Mouse (Mus musculus) common myeloid progenitor, adult 5-6 weeks (primary cell): ENCODE data around the gene Btbd19. TPM values are rescaled to one million over a fixed set of nuclear protein-coding genes. Genes with fewer than 3 reads are reported as not detected.

ENCODE experiments used
- ATAC-seq: replicated peaks from 2 replicates; pipeline ENCODE4 v1.8.0; 2016; ENCODE audit warnings: low read depth, mild to moderate bottlenecking, moderate TSS enrichment, inconsistent platforms; ENCODE audit not compliant: poor library complexity, severe bottlenecking
- total RNA-seq: library from RNA; stranded (forward); fragments of 200-1000, 187-1606 nt; gene quantifications from 2 replicates; pipeline ENCODE4 v1.2.3, GENCODE M21; 2017

Btbd19 gene
- total RNA-seq, 1 experiment from 2014 or later, result 7.8 TPM

DNA sequence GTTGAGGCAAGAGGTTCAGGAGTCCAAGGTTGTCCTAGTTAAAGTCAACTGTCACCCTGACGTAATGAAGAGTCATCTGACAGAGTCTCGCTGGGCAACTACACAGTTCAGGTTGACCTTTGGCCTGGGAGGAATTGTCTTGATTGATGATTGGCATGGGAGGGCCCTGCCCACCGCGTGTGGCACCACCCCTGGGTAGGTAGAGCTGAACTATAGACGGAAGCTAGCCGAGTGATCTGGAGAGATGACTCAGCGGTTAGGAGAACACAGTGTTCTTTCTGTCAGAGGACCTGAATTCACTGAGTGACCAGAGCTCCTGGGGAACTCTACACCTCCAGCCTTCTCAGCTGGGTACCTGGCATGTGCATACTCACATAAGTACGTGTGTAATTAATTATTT is 10.5 kb upstream of the Btbd19 start:
- ATAC-seq, result no peak

DNA sequence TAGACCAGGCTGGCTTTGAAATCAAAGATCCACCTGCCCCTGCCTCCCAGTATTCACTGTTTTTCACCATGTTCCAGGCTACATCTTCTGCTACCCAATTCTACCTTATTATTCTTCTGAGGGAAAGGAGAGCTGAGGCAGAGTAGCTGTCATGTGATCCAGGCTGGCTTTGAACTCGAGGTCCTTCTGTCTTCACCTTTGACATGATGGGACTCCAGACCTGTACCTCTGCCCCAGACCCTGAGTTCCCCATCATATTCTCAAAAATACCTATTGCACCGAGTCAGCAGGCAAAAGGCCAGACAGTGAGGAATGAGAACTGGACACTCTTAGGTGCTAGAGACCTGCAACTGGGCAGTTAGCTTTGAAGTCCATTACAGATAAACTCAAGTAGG is 9.1 kb upstream of the Btbd19 start:
- no peak for ATAC-seq

- ATAC-seq, result peak; percentile 92
Observed at GRCm38 (mm10) chr4:117133817-117134600, 8.5 kb upstream of the Btbd19 start, which contains the start of gene Plk3. TSS of gene Plk3 (minus strand) at chr4:117133963.

- ATAC-seq, result 0 out of 2 replicates have a peak, but pooled peaks have one; percentile 7
Observed at GRCm38 (mm10) chr4:117133366-117133796, 7.9 kb upstream of the Btbd19 start.

DNA sequence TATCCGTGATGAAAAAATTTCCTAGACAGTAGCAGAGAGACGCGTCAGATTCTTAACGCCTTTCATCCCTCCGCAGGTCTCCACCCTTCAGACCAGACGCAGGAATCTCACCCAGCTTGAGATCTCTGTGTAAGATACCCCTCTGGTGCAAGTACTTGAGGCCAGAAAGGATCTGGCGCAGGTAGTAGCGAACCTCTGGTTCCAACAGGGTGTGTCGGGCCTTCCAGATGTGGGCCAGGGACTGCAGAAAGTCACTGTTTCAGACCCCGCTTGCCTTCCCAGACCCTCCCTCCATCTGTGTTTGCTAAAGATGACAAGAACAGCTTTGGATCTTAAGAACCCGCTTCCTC is 7.2 kb upstream of the Btbd19 start:
- ATAC-seq, result no peak

DNA sequence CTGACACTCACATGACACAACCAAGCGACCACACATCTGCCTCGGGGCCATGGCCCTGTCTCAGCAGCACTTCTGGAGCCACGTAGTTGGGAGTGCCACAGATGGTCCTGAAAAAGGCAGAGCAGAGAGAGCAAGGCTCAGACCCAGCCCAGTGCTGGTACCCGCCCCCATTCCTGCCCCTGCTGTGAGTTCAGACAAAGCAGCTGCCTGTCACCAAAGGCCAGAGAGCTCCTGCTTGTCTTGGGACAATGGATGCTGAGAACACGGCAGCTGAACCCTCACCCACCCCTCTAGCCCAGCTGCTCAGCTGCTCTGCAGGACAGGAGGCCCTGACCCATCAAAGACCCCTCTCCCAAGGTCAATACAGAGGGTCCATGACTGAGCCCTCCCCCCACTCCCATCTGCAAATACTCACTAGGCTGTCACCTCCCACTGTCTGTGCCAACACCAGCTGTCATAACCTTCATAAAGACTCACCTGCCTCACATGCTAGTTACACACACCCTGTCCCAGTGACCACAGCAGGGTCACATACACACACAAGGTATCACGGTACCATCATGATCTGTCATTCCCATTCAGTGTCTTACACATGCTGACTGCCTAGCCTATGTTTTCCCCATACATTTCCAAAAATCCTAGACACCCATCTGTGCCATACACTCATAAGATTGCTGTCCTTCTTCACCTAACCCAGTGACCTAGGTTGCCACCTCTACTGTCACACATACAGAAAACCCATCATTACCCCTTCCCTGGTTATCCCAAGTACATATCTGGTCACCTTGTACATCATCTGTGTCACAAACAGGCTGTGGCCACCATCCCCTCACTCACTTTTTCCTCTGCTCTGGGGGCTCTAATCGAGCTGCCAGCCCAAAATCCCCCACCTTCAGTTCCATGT is 6.6 kb upstream of the Btbd19 start:
- no peak for ATAC-seq

- no peak for ATAC-seq
Observed at GRCm38 (mm10) chr4:117131198-117131597, 5.7 kb upstream of the Btbd19 start.

DNA sequence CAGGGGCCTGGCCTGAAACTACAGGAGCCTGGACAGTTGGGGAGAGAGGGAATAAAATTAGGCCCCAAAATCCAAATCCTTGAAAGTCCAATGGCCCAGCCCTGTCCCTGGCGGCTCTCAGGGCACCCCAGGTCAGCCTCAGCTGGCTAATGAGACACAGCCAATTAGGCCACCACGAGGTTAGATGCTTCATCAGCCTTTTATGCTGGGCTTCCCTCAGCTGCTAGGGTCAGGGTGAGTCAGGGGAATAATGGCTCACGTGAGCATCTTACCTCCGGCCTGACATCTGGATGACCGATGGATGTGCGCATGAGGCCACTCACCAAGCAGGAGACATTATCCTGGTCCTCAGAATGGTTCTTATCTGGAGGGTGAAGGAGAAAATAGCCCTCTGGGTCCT is 5.3 kb upstream of the Btbd19 start:
- ATAC-seq, result no peak

- no peak for ATAC-seq
Observed at GRCm38 (mm10) chr4:117127991-117128686, 2.6 kb upstream of the Btbd19 start.

GRCm38 (mm10) chr4:117126675-117127290 is 1.3 kb upstream of the Btbd19 start, which contains the start of gene Tctex1d4:
TSS of gene Tctex1d4 (plus strand) at chr4:117126794.
- ATAC-seq, result peak; percentile 11; the same call in 1 of the 2 replicates

GRCm38 (mm10) chr4:117125910-117126674 is 567 bp upstream of the Btbd19 start:
- peak; percentile 45 for ATAC-seq

DNA sequence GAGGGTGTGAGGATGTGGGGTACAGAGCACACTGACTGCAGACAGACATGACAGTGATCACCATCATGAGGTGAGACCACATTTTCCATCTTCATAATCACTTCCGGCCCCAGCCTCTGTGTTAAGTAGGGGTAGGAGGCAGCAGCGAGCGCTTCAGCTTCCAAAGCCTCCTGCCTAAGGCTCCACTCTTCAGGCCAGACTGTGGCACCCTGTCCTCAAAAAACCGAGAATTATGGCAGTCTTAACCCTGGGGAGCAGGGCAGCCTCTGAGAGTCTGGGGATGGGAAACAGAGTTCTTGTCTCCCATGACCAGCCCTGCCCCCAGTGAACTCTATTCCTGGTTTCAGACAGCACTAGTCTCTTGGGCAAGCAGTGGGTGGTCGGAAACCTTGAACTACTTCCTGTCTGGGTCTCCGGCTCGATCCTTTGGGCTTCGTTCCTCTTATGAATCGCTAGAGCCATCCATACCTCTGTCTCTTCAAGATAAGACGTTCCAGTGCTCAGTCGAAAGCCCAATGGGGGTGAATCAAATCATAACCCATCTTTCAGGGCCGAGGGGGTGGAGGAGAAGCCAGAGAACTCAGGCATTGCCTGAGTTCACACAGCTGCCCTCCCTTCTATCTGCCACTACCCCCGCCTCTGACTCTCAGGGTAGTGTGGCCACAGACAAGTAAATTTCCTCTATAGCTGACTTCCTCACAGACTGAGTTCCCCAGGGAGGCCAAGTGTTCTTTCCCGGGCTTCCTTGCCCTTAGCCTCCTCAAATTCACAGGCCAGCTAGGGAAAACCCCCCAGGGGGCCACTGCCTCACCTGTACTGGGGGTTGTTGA is 792 bp downstream of the Btbd19 start:
- peak; percentile 31 for ATAC-seq

- ATAC-seq, result no peak
Observed at GRCm38 (mm10) chr4:117124218-117124517, 1.4 kb downstream of the Btbd19 start.

DNA sequence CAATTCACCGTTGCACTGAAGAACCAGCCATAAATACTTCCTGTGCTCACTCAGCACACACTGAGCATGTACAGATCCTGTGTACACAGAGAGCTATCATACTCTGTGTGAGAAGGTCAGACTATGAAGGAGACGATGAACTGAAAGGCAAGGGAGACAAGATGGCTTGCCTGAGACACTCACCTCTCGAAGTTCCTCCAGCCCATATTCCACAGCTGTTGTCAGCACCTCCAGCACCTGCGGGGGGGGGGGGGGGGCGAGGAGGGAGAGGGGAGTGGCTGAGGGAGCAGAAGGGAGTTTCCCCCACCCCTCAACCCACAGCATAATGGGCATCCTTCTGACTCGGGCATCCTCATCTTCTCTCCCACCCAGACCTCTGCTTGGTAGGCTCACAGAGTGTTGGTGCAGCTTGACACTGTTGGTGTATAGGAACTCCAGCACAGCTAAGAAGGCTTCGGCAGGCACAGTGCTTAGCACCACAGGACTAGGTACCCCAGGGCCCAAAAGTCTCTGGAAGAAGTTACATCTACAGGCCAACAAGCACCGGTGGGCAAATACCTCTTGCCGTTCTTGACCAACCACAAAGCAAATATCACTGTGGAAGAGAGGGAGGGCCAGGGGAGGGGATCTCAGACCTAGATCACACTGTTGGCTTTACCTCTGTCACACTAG is 1.8 kb downstream of the Btbd19 start:
- no peak for ATAC-seq

DNA sequence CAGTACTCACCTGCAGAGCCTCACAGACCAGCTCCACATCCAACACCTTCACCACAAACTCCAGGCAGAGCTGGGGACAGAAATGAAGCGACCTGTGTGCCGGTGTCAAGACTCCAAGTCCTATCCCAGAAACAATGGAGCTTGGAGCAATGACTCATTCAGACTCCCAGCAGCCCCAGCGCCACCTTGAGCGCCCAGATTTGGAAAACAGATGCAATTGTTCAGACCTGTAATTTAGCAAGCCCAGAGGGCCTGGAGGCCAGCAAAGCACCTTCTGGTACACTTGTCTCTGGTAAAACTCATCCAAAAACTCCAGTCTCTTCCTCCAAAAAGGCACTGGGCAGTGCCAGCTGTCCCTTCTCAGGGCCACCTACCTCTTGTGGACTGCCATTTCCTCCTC is 3.3 kb downstream of the Btbd19 start:
- ATAC-seq, result no peak

DNA sequence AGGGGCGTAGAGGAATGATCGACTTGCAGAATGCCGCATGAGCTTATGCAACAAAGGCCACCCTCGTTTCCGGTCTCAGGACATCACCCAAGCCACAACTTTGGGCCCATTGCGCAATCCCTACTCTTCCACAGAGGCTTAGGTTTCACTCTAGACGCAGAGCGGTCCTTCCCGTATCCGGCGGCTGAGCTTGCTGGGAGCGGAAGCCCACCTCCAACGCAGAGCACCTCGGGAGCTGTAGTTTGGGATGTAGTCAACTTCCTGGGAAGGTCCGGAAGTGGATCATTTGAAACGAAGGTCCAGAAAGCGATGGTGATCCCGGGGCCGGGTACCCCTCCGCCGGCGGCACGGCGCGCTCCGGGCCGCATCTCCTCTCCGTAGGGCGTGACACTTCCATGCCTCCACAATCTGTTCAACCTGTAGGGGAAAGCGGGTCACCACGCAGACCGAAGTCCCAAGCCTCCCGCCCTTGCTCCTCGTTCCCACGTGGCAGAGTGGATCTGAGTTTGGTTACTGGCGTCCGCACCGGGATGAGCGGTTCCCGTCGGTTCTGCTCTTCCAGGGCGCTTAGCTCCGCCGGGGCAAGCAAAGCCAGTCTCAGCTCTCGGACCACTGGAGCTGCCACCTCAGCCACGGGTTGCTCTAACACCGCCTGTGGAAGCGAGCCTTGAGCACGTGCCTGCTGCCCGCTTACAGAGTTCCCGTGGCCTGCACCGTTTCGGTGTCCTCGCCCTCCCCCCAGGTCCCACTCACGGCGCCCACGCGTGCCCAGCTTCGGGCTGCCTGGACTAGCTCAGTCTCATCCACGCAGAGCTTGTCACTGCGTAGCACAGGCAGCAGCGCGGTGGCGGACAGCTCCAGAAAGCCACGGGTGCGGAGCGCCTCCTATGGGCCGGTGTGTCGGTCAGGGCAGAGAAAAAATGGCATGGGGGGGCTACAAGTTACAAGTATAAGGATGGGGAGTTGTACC is 4.8 kb downstream of the Btbd19 start:
- peak; percentile 67 for ATAC-seq

DNA sequence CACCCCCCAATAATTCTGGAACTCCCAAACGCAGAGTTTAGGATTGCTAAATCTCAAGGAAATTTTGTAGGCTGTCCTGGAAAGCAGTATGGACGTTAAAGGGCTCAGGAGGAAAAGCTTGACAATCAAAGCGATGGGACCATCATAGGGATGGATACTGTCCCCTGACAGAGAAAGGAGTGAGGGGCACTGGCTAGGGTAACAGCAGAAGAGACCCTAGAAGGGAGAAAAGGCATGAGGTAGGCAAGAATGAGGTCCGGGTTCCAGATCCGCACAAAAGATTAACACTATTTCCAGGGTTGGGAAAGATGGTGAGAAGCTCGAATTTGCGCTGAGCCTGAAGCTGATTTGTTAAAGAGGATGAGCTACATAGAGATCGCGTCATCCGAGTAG is 5.5 kb downstream of the Btbd19 start:
- ATAC-seq, result no peak
